Mouse (Mus musculus) cerebellum, postnatal 4 days (tissue): ENCODE measurements around the gene Vsig10l.
A peak's percentile ranks its signal among the peaks of the same experiment; 100 is the strongest.

Source experiments
- DNase-seq, 2 experiments: peaks; one replicate each; pipeline ENCODE4 v3.0.0; 2022; ENCODE audit warnings: low spot score in 2 of 2, mixed read lengths in 1 of 2

Gene Vsig10l

DNA sequence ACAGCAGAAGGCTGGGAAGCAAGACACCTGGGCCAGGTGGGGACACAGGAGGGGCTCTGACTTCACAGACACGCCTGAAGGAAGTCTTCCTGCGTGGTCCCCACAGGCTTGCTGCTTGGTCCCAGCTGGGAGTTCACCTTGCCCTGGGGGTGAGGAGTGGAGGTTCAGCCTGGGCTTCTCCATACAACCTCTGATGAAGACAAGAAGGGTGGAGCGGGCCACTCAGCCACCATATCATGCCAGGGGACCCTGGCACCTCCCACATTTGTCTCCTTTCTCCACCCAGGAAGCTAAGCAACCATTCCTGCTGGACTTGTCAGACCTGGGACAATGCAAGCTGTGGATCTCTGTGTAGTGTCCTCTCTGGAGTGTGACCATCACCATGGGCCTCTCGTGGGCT is at the start of gene Vsig10l:
Vsig10l (plus strand) TSS at position 301 of the 400 bp plus-strand sequence.
- no peak for DNase-seq

DNA sequence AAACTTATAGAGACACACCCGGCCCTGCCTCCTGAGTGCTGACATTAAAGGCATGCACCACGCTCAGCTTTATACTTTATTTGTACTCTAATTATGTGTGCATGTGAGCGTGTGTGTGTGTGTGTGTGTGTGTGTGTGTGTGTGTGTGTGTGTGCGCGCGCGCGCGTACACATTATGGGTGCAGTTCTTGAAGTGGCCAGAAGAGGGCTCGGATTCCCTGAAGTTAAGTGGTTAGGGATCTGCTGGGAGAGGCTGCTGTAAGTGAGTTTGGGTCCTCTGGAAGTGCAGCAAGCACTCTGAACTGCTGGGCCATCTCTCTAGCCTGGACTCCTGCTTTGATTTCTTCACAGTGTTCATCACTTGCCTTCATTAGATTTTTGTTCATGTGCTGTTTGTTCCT is 45.7 kb upstream of the Vsig10l start:
- no peak for DNase-seq

DNA sequence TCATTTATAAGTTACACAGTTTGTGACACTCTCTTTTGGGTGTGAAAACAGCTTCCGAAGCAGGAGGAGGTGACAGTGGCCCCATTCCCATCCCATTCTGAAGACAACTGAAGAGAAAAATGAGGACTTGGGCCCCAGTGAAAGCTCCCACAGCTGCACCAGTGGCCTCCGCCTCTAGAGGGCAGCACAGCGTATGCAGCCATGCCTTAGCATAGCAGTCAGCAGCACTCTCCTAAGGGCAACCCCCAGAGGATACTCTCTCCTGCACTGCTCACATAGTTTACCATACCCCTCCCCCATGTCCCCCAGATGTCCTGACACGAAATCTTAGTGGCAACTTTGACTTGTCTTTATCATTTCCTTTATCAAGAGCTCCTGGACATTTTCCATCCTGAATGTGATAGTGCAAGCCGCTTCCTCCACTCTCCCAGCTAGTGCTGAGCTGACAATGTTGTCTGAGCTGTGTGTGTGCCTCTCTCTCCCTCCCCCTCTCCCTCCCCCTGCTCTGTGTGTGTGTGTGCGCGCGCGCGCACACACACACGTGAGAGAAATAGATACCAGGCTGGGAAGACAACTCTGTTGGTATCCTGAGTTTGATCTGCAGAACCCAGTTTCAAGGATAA is 39.8 kb upstream of the Vsig10l start:
- DNase-seq, result peak; percentile 67 to 77

DNA sequence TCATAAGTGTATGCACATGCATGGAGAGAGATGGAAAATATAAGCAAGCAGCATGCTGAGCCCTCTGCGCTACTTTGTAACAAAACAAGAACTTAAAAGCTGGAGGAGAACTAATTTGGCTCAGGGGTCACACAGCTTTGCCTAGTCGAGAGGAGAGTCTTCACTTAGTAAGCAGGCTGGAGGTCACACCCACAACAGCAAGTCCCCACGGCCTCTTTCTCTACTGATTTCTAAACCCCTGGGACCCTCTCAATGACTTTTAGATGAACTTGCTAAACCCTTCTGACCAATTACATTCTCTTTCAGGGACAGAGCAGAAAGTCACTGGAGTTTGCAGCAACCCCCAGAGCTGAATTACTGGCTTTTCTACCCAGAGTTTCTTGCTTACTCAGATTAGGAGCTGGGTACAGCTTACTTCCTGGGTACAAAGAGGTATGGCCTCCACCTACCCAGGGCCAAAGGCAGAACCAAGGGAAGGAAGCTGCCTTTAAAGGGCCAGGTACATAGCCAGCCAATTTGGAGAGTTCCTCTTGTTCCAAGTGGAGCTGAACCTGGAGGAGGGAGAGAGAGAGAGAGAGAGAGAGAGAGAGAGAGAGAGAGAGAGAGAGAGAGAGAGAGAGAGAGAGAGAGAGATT is 38.8 kb upstream of the Vsig10l start:
- no peak for DNase-seq

DNA sequence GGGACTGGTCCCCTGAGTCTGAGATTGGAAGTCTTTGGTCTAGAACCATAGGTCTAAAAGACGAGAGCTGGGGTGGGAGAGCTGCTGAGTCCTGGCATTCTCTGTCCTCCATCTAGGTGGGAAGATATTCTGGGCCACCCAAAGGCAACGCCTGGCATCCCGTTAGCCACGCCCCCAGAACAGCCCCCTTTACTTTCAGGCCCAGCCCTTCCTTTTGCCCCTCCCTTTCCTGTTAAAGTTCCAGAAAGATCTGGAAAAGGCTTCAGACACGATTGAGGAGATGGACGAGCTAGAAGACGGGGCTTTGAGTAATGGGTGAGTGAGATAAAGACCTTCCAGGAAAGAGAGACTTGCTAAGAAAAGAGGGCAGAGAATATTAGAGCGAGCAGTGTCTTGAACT is 35.5 kb upstream of the Vsig10l start, which contains the start of gene Lim2:
Lim2 (plus strand) TSS at position 265 of the 400 bp plus-strand sequence.
- DNase-seq, result no peak

DNA sequence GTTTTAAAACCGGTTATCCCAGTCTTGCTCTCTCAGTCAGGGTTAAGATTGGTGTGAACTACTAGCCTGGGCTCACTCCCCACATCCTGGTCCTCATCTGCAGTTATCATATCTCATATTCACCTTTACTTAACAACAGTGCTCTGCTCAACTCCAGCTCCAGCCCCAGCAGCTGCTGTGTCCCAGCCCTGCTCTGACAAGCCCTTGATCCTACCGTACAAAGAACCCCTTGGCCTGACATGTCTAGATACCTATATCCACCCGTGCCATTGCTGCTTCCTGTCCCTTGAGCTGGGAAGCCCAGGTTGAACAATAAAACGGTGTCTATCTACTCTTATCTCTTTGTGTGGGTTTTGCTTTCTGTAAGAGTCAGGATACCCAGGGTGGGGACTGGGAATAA is 33.5 kb upstream of the Vsig10l start:
- DNase-seq, result no peak

DNA sequence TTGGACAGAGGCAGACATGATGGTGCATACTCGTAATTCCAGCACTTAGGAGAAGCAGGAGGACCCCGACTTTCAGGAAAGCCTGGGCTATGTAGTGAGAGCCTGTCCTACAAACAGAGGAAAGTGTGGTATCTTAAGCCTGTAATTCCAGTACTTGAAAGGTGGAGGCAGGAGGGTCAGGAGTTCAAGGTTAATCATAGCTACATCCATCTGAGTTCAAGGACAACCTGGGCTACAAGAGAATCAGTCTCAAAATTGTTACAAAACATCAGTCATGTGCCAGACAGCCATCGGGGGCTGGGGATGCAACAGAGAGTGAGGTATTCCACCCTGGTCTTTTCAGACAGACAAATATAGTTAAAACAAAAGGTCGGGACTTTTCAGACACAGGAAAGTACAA is 30.1 kb upstream of the Vsig10l start:
- no peak for DNase-seq

DNA sequence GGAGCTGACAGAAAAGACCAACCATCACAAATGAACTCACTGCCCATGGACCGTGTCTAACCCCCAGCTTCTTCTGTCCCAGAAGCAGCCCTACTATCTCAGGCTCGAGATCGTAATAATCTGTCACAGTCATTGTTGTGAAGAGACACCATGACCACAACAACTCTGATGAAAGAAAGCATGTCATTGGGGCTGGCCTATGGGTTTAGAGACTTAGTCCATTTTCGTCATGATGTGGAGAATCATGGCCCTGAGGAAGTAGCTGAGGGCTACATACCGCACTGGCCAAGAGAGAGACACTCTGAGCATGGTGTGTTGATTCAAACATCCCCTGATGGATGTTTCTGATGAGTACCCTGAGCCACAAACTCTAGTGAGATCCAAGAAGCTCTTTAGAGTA is 28.3 kb upstream of the Vsig10l start:
- DNase-seq, result no peak

DNA sequence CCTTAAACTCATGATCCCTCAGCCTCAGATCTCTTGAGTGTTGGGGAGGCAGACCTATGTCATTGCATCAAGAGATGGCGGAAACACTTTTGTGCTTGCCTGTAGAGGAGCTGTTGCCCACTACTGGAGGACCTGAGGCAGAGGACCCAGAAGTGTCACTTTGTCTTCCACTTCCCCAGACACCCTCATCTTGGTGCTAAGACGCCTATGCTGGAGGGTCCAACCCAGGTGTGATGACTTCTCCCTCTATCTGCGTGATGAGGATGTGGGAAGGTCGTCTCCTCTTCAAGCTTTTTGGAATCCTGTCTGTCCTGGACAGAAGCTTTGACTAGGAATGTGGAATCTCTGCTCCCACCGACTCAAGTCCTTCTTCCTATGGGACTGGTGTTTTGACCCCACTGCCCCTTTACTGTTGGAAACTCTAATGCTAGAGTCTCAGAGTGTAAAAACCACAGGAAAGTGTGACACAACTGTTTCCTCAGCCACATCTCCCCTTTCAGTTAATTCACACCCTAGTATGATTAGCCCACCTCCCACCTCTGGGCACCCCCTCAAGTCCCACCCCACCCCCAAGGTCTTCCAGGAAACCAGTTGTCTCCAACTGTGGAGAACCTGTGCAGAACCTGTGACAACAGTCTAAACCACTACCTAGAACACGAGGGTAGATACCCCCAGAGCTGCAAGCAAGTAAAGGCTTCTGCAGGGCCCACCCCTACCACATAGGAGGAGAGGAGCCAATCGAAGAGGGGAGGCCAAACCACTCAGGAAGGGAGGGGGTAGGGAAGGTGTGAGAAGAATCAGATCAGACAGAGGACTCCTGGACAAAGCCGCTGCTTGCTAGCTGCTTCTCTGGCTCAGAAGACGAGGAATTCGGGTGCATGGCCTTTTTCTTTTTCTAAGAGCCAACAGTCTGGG is 26.4 kb upstream of the Vsig10l start, which contains the start of gene Nkg7:
Nkg7 (plus strand) TSS at position 733 of the 915 bp plus-strand sequence.
- no peak for DNase-seq

DNA sequence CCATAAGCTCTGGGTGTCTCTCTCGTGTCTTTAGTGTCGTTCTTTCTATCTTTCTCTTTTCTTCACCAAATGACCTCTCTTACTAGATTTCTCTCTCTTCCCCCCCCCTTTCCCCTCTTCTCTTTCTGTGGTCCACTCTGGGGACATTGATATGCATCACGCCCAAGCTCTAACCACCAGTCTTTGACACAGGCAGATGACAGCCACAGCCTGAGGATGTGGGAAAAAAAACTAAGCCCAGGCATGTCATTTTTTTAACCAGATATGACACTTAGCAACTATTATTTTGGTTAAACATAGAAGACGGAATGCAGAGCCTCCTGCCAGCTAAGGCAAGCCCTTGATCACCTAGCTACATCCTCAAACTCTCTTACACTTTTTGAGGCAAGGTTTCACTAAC is 24.3 kb upstream of the Vsig10l start:
- DNase-seq, result no peak

DNA sequence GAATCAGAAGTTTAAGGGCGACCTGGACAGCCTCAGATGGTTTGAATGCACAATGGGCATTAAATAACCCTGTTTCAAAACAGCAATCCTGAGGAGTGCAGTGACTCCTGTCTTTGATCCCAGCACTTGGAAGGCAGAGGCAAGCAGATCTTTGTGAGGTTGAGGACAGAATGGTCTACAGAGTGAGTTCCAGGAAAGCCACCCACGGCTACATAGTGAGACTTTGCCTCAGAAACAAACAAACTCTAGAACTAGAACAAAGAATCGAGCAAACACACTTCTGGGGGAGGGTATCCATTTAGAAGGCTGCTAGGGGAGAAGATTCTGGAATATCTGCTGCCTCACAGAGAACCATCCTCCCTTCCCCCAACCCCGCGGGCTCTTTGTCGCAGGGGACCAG is 22.5 kb upstream of the Vsig10l start, which contains the start of gene Cldnd2:
Cldnd2 (plus strand) TSS at position 301 of the 400 bp plus-strand sequence.
- no peak for DNase-seq

DNA sequence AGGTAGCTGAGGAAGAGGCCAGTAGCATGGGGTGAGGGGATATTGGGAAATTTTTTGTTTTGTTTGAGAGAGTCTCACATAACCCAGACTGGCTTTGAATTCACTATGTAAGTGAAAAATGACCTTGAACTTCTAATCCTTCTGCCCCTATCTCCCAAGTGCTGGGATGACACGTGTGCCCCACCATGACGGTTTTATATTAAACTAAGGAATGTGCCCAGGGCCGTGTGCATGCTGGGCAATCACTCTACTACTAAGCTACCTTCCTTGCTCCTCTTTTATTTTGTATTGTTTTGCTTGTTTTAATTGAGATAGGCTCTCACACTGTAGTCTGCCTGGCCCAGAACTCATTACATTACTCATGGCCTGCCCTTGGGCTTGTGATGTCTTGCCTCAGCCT is 21.9 kb upstream of the Vsig10l start:
- DNase-seq, result no peak

DNA sequence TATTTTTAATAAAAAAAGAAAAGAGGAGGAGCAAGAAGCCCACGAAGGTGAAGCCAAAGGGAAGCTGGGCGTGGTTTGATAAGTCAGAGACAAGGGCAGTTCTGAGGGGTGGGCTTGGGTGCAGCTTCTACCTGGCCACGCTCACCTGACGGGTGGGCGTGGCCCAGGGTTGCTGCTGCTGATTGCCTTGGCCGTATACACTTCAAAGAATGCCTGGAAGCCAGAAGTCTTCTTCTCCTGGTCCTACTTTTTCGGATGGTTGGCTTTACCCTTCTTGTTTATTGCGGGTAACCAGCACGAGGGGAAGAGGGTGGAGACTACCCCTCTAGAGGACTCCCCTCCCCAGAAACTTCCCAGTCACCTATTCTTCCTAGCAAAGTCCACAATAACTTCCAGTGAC is 20.3 kb upstream of the Vsig10l start:
- no peak for DNase-seq

DNA sequence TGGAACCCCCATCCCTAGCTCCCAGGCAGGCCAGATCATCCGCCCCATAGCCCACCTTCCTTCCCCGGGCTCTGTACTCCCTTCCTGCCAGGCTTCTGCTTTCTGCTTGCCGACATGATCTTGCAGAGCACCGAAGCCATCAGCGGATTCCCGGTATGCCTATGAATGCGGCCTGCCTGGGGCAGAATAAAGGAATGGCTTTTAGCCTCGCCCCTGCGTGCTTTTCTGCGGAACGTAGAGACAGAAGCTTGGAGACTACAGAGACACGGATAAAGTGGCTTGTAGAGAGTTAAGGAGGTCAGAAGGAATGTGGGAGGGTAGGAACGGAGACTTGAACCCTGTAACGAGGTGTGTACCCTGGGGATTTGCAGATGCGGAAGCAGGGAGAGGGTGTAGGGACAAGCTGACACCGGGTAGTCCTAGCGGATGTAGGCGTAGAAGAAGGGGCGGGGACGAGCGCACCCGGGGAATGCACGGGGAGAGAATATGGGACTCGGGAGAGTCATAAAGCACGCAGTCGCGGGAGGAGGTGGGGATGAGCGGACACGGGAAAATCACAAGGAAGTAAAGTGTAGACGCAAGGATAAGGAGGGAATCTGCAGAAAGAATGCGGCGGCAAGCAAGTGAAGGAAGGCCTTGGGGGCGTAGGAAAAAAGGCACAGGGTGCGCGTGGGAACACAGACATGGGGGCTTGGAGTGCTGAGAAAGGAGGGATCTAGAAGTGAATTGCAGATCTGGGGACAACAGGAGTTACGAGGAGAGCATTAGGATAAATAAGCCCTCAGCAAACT is 19.6 kb upstream of the Vsig10l start:
- peak; percentile 33 to 42 for DNase-seq

DNA sequence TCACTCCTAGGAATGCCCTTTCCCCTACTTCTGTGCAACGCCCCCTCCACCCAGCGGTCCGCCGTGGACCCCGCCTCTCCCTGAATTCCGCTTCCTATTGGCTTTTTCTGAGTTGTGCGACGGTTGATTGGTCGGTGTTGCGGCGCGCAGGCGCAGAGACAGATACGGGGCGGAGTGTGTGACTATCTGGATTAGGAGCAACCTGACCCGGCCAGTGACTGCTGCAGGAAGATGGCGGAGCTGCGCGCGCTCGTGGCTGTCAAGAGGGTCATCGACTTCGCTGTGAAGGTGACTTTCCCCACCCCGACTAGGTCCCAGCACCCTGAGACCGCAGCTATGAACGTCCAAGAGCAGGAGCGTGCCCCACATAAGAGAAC is 19.0 kb upstream of the Vsig10l start, which contains the start of the genes Etfb and Gm45233:
Etfb (plus strand) TSS at position 167 of the 377 bp plus-strand sequence.
Gm45233 (plus strand) TSS at position 212 of the 377 bp plus-strand sequence.
- DNase-seq, result peak; percentile 82 to 89

DNA sequence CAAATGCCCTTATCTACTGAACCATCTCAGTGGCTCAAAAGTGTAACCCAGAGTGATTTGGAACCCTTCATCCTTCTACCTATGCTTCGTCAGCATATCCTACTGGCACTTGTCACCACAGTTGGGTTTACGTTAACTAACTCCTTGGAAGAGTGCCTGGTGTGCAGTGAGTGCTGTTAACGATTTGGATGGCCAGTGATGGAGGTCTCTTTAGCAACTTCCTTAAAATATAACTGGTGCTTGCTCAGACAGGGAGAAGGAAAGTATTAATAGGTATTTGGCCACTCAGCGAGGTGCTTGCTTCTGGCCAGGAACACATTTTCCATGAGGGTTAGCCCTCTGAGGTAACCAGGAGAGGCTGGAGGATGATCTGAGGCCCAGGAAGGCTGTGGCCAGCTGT is 15.2 kb upstream of the Vsig10l start:
- DNase-seq, result no peak

DNA sequence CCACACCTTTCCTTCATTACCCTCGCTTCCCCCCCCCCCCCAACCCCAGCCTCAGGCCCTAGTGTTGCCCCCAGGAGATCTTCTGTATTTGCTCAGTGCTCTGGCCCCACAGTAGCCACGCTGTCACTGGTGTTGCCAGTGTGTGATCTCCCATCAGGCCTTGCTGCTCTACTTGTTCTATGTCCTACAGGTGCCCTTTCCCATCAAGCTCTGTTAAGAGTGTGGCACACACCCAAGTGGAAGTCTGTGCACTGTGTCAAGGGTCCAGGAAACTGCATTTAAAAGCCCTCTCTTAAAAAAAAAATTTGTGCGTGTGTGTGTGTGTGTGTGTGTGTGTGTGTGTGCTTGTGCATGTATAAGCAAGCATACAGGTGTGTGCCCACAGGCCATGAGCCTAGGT is 14.7 kb upstream of the Vsig10l start:
- no peak for DNase-seq

DNA sequence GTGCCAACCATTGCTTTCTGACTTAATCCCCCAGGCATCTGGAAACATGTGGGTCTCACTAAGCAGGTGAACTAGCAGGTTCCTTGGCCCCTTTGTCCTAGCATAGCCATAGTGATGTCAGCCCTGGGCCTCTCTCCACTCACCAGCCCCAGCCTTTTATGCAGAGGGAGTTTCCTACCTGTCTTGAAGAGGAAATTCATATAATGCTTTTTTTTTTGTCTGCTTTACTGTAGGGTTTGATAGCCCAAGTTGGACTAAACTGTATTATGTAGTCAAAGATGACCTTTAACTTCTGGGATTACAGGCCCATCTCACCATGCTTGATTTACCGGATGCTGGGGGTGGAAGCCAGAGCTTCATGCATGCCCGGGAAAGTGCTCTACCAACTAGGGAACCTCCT is 13.1 kb upstream of the Vsig10l start:
- no peak for DNase-seq

DNA sequence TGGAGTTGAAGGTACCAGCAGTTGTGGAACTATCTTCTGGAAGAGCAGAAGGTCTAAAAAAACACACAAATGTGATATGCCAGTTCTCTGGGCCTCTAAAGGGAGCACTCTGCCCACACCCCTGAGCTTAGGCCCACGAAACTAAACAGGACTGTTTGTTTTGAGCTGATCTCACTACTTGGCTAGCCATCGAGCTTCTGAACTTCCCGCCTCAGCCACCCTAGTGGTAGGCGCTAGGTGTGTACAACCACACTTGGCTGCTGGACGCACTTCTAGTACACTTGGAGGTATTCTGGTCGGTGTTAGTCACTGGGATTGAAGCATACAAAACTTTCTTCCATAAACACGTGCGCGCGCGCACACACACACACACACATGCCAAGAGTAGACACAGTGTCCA is 11.2 kb upstream of the Vsig10l start:
- DNase-seq, result no peak

DNA sequence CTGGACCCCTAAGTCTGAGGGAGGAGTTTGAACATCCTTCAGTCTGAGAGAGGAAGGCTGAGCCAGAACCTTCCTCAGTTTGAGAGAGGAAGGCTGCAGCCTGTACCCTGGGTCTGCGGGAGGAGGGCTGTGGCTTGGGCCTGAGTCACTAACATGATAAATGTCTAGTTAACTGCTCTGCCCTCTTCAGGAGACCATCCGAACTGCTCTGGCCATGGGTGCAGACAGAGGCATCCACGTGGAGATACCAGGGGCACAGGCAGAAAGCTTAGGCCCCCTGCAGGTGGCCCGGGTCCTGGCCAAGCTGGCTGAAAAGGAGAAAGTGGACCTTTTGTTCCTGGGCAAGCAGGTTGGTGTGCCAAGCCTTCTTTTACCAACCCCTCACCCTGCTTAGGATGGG is 10.3 kb upstream of the Vsig10l start:
- DNase-seq, result no peak

DNA sequence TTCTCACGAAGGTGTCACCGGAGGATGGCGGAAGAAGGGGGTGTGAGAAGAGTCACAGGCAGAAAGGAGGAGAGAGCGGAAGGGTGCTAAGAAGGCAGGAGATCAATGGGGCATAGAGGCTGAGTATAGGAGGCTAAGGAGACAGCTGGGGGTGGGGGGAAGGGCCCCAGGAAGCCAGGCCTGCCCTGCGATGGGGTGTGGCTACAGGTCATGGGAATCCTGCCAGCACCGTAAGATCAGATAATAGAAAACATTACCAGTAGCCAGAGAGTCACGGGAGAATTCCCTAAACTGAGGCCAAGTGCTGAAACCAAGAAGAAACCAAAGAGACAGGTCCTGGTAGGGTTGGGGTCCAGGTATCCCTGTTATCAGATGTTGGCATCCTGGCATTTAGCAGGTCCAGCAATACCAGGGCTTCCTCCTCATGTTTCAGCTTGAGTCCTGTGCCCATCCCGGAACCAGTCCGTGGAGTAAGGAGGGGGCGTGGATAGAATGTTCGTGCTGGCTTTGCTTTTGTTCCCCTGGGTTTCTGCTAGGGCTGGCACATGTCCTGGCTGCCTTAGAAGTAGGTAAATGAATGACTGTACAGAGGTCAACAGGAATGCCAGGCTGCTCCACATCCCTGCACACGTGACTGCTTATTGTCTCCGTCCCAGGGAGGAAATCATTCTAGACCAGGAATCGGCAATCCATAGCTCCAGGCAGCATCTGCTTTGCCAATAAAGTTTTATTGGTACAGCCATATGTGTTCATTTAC is 9.2 kb upstream of the Vsig10l start:
- no peak for DNase-seq
